Mouse (Mus musculus) brain, embryonic 14.5 days (tissue): ENCODE results near the gene Usp4. TPM values are rescaled to one million over a fixed set of nuclear protein-coding genes. Genes with fewer than 3 reads are reported as not detected.

Experiments
- DNase-seq: peaks from one replicate; pipeline ENCODE4 v3.0.0-alpha.2; 2011; ENCODE audit warnings: low read depth
- CTCF ChIP-seq: fragments of 200-500 bp; IDR thresholded peaks from 2 replicates; pipeline ENCODE4 v1.5.1; 2012; ENCODE audit warnings: inconsistent platforms, mild to moderate bottlenecking, moderate library complexity, borderline replicate concordance; ENCODE audit not compliant: insufficient read depth, insufficient read length; ENCODE audit errors: extremely low read depth
- POLR2A ChIP-seq: fragments of 200-500 bp; IDR thresholded peaks from 2 replicates; pipeline ENCODE4 v1.6.1; 2012; ENCODE audit warnings: mild to moderate bottlenecking, inconsistent platforms, borderline replicate concordance; ENCODE audit not compliant: poor library complexity, insufficient read depth, insufficient read length, severe bottlenecking; ENCODE audit errors: extremely low read depth
- polyA plus RNA-seq: library from polyadenylated mRNA; depleted of rRNA; stranded (reverse); fragments of >200 nt; gene quantifications from 2 replicates; pipeline ENCODE4 v1.2.3, GENCODE M21; 2012

Gene Usp4
- polyA plus RNA-seq, 1 experiment = 152 TPM

GRCm38 (mm10) chr9:108395427-108395826 lies 47.8 kb downstream of the Usp4 start:
- no peak for DNase-seq
- TF ChIP-seq POLR2A (no peak), CTCF (no peak)

GRCm38 (mm10) chr9:108398324-108398723 lies 50.7 kb downstream of the Usp4 start:
- no peak for TF ChIP-seq CTCF
- TF ChIP-seq POLR2A = no peak
- no peak for DNase-seq

DNA sequence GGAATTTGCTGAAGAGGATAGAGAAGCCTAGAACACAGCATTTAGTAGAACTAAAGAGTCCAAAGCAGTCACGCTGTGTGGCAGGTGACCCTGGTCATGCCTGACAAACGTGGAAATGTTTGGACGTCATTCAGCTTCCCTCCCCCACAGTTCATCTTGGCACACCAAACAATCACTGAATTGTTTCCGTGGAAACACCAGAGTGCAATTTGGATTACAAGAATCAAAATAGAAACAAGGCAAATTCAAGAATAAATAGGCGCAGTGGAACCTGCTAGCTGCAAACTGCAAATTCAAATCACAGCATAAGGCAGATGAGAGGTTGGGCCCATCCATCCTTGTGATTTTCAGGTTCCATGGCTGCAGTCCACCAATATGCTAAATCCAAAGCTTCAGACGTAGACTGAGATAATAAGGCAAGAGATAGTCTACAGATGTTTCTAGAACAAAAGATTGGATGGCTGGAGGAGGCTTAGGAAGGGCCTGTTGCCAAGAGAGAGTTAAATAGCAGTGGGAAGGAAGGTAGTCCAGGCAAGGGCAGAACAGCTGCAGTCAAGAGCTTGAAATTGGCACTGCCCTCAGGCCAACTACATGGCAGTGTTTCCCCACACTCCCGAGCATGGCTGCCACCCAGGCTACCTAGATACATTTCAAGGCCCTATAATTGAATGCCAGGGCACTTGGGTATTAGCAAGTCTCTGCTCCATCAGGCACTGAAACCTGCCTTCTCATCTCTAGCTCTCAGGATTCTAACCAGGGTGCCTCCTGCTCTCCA lies 53.7 kb downstream of the Usp4 start:
- TF ChIP-seq POLR2A (no peak), CTCF (no peak)
- DNase-seq = peak; percentile 65

DNA sequence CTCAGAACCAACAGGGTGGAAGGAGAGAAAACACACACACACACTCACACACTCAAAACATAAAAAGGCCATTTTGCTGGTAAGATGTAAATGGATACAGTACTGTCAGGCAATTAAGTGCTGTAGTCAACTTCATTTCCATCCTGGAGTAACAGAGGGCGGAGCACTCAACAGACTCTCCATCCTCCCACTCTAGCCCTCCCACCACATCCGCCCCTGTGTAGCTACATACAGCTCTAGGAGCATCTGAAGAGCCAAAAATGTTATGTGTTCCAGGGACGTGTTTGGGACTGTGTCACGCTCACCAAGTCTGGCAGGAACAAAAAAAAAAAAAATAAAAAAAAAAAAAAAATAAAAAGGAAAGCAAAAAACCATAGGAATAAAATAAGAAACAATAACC lies 55.4 kb downstream of the Usp4 start:
- no peak for DNase-seq
- TF ChIP-seq CTCF (no peak), POLR2A (no peak)

GRCm38 (mm10) chr9:108404451-108404850 lies 56.8 kb downstream of the Usp4 start:
- no peak for DNase-seq
- no peak for TF ChIP-seq CTCF
- TF ChIP-seq POLR2A = no peak

- no peak for DNase-seq
- TF ChIP-seq CTCF = no peak
- TF ChIP-seq POLR2A = no peak
Observed at GRCm38 (mm10) chr9:108409535-108409934, 61.9 kb downstream of the Usp4 start.

GRCm38 (mm10) chr9:108411381-108411942 lies 63.8 kb downstream of the Usp4 start:
- DNase-seq = peak; percentile 63
- TF ChIP-seq CTCF (no peak), POLR2A (no peak)

- DNase-seq = peak; percentile 19
- TF ChIP-seq POLR2A = no peak
- peak; percentile 20; the same call in 1 of the 2 replicates for TF ChIP-seq CTCF
Observed at GRCm38 (mm10) chr9:108412221-108412620, 64.6 kb downstream of the Usp4 start.

- TF ChIP-seq CTCF = no peak
- TF ChIP-seq POLR2A = no peak
- no peak for DNase-seq
Observed at GRCm38 (mm10) chr9:108428384-108428783, 80.7 kb downstream of the Usp4 start, which contains the start of gene Ccdc36. Ccdc36 (minus strand) TSS chr9:108428484.

- TF ChIP-seq CTCF = no peak
- TF ChIP-seq POLR2A = no peak
- peak; percentile 73 for DNase-seq
Observed at GRCm38 (mm10) chr9:108431431-108432067, 83.9 kb downstream of the Usp4 start.

DNA sequence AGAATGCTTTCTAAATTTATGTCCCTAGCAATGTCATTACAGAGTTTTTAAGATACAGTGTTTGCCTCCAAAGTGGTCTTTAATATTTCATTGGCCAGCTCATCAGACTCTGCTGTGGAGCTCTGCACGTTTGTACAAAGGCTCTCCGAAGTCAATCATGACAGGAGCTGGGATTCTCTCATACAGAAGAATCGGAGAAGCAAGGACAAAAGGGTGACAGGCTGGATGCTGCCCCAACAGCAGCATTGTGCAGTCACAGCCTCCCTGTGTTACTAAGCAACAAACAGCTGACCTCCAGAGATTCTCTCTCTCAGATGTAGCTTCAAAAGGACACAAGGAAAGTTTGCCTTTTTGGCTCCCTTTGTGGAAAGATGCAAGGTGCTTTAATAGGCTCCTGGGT lies 88.5 kb downstream of the Usp4 start, which contains the start of gene BC048562:
TSS of gene BC048562 (plus strand) at position 301 of the 400 bp plus-strand sequence.
- peak; percentile 56 for DNase-seq
- no peak for TF ChIP-seq POLR2A
- no peak for TF ChIP-seq CTCF

- TF ChIP-seq CTCF = no peak
- TF ChIP-seq POLR2A = no peak
- peak; percentile 69 for DNase-seq
Observed at GRCm38 (mm10) chr9:108439176-108439575, 91.5 kb downstream of the Usp4 start.

GRCm38 (mm10) chr9:108440485-108440884 lies 92.8 kb downstream of the Usp4 start:
- TF ChIP-seq CTCF (no peak), POLR2A (no peak)
- no peak for DNase-seq
